Mouse (Mus musculus) neural tube, embryonic 15.5 days (tissue): ENCODE data around the gene Rogdi. TPM values are rescaled to one million over a fixed set of nuclear protein-coding genes. Genes with fewer than 3 reads are reported as not detected.

Experiments
- ATAC-seq: fragments of 200-750 bp; cut with Nextera tagmentation; 2 replicates; pipeline ENCODE4 v1.8.0; 2017; ENCODE audit warnings: mild to moderate bottlenecking, moderate TSS enrichment, moderate library complexity; ENCODE audit not compliant: low FRiP score
- H3K27ac ChIP-seq: fragments of 300-500 bp; sonication (generic); replicated peaks from 2 replicates; pipeline ENCODE4 v1.5.1; 2015; ENCODE audit warnings: mild to moderate bottlenecking, inconsistent platforms
- H3K27me3 ChIP-seq: fragments of 300-500 bp; sonication (generic); replicated peaks from 2 replicates; pipeline ENCODE4 v1.6.1; 2015; ENCODE audit warnings: inconsistent platforms
- H3K36me3 ChIP-seq: fragments of 300-500 bp; sonication (generic); 2 replicates; pipeline ENCODE4 v1.6.1; 2015; ENCODE audit warnings: inconsistent platforms
- H3K4me1 ChIP-seq: fragments of 300-500 bp; sonication (generic); 2 replicates; pipeline ENCODE4 v1.6.1; 2015; ENCODE audit warnings: inconsistent platforms
- H3K4me2 ChIP-seq: fragments of 300-500 bp; sonication (generic); 2 replicates; pipeline ENCODE4 v1.6.1; 2015; ENCODE audit warnings: inconsistent platforms, mild to moderate bottlenecking, moderate library complexity
- H3K4me3 ChIP-seq: fragments of 300-500 bp; sonication (generic); replicated peaks from 2 replicates; pipeline ENCODE4 v1.5.1; 2015; ENCODE audit warnings: mild to moderate bottlenecking, inconsistent platforms
- H3K9ac ChIP-seq: fragments of 300-500 bp; sonication (generic); replicated peaks from 2 replicates; pipeline ENCODE4 v1.6.1; 2015; ENCODE audit warnings: mild to moderate bottlenecking, inconsistent platforms
- H3K9me3 ChIP-seq: fragments of 300-500 bp; sonication (generic); replicated peaks from 2 replicates; pipeline ENCODE4 v1.6.1; 2016; ENCODE audit warnings: inconsistent platforms
- WGBS: fragments of 180-500 bp; shearing (Covaris S2); methylation state at CpG from one replicate; pipeline ENCODE4 v1.1.7; 2015; ENCODE audit warnings: mixed read lengths; 5-methylcytosine and 5-hydroxymethylcytosine counted together
- polyA plus RNA-seq: library from polyadenylated mRNA; unstranded; fragments of >200 nt; fragmentation: Nextera tagmentation; extraction: Ambion mirVana; gene quantifications from 2 replicates; pipeline ENCODE4 v1.2.1, GENCODE M21; 2015

Gene Rogdi
- polyA plus RNA-seq, 1 experiment from 2014 or later = 170 TPM

DNA sequence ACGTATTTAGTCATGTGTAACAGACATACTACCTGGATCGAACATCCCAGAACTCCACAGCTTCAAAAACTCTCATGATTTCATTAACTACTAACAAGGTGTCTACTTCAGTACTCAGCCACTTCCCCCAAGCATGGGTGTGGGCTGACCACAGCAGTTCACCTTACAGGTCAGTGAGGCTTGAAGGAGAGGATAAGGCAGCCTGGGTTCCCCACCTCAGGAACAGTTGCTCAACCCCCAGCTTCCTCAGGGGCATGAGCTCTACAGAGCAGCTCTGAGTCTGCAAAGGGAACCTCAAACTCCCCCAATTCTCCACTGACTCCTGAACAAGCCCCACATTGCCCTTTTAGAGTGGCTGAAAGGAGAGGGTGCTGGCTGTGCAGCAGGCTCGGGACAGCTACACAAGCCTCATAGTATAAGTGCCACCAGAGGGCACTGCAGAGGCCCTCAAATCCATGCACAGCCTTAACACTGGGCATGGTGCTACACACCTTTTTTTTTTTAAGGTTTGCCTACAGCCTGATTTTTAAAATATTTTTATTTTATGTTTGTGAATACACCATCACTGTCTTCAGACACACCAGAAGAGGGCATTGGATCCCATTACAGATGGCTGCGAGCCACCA lies 33.5 kb downstream of the Rogdi start:
- Histone ChIP-seq H3K27ac (no peak overlapping the region), H3K4me1 (no peaks in the 10 kb centered on the region), H3K9me3 (no peaks in the 10 kb centered on the region), H3K9ac (no peak overlapping the region), H3K36me3 (no peaks in the 10 kb centered on the region), H3K27me3 (no peaks in the 10 kb centered on the region), H3K4me3 (no peak overlapping the region), H3K4me2 (no peak overlapping the region)
- ATAC-seq = peak; percentile 53; the same call in 1 of the 2 replicates
- WGBS = 77% methylated on average over 4 of the region's 4 CpGs

DNA sequence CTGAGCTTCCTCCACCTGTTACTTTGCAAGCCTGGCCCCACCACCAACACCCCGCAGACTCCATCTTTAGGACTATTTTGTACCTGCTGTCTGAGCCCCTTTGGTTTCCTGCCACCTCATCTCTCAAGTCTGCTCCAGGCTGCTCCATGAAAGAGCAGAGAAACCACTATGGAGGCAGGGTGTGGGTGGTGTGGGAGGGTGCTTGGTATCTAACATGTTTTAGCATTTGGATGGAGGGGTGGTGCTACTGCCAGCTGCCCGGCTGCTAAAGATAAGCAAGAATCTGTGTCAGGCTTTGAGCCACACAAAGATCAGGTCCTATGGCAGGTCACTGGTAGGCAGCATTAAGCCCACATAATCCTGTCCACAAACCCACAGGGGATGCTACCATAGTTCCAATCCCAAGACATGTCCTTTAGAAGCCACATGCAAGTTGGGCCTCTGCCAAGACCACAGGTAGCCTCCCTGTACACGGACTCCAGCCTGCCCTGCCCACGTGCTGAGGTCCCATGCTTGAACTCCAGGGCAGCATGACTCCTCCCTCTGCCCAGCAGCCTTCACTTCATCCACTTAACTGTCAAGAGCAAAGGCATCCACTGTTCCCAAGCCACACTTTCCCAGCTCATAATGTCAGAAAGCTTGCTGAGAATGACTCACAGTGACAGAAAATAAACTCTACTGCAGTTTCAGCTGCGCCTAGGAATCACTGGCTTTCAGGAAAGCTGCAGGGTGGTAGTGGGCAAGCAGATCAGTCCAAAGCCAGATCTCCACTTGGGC lies 34.9 kb downstream of the Rogdi start:
- Histone ChIP-seq H3K27me3 (no peaks in the 10 kb centered on the region), H3K4me2 (no peak overlapping the region), H3K27ac (no peak overlapping the region), H3K4me3 (no peak overlapping the region), H3K9ac (no peak overlapping the region), H3K4me1 (no peaks in the 10 kb centered on the region), H3K36me3 (no peaks in the 10 kb centered on the region), H3K9me3 (no peaks in the 10 kb centered on the region)
- WGBS = 68% methylated on average over 5 of the region's 5 CpGs
- ATAC-seq = no peak

DNA sequence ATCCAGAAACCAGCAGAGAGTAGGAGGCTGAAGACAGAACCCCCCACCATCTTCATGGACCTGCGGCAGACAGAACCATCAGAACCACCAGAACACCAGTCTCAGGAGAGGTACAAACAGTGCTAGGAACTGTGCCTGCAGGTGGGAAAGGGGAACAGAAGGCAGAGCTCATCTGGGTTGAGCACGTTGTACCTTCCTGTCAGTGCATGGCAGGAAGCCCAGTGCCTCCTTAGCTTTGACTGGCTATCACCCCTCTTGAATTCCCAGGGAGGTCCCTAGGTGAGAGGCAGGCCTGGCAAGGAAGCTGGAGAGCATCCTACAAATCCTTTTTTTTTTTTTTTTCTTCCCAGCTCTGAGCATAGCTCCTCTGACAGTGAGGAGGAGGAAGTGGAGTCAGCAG lies 37.2 kb downstream of the Rogdi start:
- Histone ChIP-seq H3K4me2 (no peak overlapping the region), H3K27me3 (no peaks in the 10 kb centered on the region), H3K9ac (no peak overlapping the region), H3K36me3 (peaks cover 4% of the 10 kb centered on the region; the same call in 1 of the 2 replicates), H3K4me3 (no peak overlapping the region), H3K9me3 (no peaks in the 10 kb centered on the region), H3K4me1 (no peaks in the 10 kb centered on the region), H3K27ac (no peak overlapping the region)
- no peak for ATAC-seq
- 84% methylated on average over 2 of the region's 2 CpGs for WGBS

DNA sequence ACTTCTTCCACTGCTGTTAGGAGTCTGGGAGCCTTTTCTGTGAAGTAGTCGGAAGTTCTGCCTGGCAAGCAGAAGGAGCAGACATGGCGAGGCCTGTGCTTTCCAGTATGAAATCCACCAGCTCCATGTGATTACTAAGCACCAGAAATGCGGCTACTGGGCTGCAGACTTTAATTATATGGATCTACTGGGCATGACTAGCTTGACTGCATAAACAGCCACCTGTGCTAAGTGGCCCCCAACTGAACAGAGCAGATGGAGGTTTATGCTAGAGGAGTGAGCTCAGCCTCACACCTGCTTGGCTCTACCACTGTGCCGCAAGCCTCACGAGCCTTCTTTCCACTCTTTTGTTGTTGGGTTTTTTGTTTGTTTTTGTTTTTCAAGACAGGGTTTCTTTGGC lies 38.8 kb downstream of the Rogdi start:
- 74% methylated on average over 5 of the region's 5 CpGs for WGBS
- ATAC-seq = no peak
- H3K36me3 ChIP-seq = peaks cover 7% of the 10 kb centered on the region
- H3K4me1 ChIP-seq = no peaks in the 10 kb centered on the region
- no peak overlapping the region for H3K9ac ChIP-seq
- H3K4me2 ChIP-seq = no peak overlapping the region
- H3K4me3 ChIP-seq = no peak overlapping the region
- no peaks in the 10 kb centered on the region for H3K27me3 ChIP-seq
- H3K27ac ChIP-seq = no peak overlapping the region
- no peaks in the 10 kb centered on the region for H3K9me3 ChIP-seq

DNA sequence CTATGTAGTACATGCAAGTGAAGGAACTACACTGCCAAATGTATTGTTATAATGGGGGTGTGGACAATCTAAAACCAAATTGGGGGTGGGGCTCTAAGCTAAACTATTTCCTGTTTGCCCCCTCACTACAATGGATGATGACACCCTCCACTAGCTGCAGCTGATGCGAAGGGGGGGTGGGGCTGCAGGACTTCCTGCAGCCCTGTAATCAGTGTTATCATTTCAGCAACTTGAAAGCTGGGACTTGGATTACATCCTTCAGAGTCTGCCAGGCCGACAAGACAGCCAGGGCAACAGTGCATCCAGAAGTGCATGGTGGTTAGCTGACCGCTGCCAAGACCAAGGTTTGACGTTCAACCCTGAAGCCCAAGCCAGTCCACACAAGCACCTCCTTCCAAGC lies 41.7 kb downstream of the Rogdi start:
- WGBS = 84% methylated on average over 4 of the region's 4 CpGs

DNA sequence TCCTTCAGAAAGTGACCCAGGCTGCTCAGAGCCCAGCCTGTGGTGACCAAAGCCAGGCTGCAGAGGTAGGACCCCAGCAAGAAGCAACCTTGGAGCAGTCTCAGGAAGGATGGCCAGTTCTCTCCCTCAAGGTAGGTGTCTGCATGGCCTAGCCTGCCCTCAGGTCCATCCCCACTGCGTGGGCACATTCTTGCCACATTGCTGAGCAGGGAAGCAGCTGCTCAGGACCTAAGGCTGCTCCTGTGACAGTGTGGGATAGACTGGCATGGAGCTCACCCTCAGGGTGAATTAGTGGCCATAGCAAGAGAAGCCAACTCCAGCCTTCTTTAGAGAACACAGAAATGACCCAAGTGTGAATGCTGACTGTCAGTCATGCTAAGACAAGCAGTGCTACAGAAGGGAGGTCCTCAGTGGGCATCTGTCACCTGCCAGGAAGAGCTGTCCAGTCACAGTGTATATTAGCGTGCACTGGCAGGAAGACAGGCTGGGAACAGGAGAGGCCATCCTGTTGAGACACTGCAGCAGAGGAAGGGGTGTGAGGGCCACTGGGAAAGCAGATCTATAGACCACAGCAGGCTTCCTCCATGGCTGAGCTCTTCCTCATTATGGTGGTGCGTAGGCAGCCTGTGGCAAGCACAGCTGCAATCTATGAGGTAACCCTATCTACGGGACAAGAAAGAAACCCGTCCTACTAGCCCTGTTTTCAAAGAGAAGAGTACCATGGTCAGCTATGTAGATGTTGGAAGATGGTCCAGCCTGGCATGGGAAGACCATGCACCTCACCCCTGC lies 44.1 kb downstream of the Rogdi start:
- Histone ChIP-seq H3K4me3 (no peak overlapping the region), H3K4me1 (peaks cover 14% of the 10 kb centered on the region), H3K27ac (no peak overlapping the region), H3K9me3 (no peaks in the 10 kb centered on the region), H3K9ac (no peak overlapping the region), H3K4me2 (no peak overlapping the region), H3K36me3 (peaks cover 24% of the 10 kb centered on the region), H3K27me3 (no peaks in the 10 kb centered on the region)
- 86% methylated on average over 5 of the region's 5 CpGs for WGBS
- ATAC-seq = no peak

More for the DNA sequence above, 41.7 kb downstream of the Rogdi start:
- H3K9me3 ChIP-seq = no peaks in the 10 kb centered on the region
- H3K4me1 ChIP-seq = no peaks in the 10 kb centered on the region
- no peaks in the 10 kb centered on the region for H3K27me3 ChIP-seq
- H3K4me3 ChIP-seq = no peak overlapping the region
- no peak overlapping the region for H3K27ac ChIP-seq
- no peak for ATAC-seq
- no peak overlapping the region for H3K4me2 ChIP-seq
- H3K9ac ChIP-seq = no peak overlapping the region
- peaks cover 24% of the 10 kb centered on the region for H3K36me3 ChIP-seq

DNA sequence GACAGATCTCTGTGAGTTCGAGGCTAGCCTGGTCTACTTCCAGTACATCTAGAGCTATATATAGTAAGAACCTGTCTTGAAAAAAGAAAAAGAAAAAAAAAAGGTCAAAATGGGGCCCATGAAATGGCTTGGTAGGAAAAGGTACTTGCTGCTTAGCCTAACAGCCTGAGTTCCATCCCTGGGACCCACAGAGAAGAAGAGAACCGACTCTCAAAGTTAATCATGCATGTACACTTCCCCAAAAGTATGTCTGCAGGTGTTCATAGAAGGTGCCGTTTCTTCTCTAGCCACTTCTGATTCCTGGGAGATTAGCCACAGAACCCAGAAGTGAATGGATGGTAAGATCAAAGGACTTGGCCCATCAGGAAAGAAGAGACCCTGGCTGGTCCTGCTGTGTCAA lies 44.9 kb downstream of the Rogdi start:
- no peak overlapping the region for H3K9ac ChIP-seq
- peaks cover 14% of the 10 kb centered on the region for H3K4me1 ChIP-seq
- no peak overlapping the region for H3K4me2 ChIP-seq
- no peak for ATAC-seq
- no peak overlapping the region for H3K4me3 ChIP-seq
- 82% methylated on average over 3 of the region's 3 CpGs for WGBS
- H3K27me3 ChIP-seq = no peaks in the 10 kb centered on the region
- H3K9me3 ChIP-seq = no peaks in the 10 kb centered on the region
- H3K36me3 ChIP-seq = peaks cover 24% of the 10 kb centered on the region
- H3K27ac ChIP-seq = no peak overlapping the region

DNA sequence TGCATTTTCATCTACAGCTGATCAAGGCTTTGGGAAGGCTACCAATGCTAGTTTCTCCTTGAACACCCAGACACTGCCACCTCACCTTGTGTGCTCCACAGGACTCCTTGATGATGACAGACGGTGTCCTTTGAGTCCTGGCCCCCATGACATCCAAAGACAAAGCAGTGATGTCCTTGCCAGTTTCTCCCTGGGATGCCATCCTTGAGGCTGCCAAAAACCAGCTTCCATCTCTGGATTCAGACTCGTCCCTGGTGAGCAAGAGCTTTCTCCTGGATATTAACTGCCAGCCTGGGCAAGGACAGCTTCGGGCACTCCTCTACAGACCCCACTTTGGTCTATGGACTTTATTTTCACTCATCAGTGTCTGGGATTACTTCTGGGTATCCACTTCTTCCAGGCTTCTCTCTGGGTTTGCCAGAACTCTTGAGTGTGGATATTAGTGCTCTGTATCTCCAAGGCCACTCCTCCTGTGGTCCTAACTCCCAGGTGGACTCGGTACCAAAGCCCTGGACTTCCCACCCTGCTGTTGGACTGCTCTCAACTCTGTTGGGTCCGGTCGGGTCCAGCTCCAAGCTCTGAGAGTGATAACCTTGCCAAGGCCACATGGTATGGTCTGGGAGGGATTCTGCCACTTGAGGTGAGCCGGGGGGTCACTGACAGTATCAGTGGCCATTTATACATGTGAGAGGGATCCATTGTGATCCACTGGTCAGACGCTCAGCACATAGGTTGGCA lies 47.8 kb downstream of the Rogdi start:
- H3K4me2 ChIP-seq = peak overlapping the region; percentile 83
- H3K27ac ChIP-seq = peak overlapping the region; percentile 89; the same call in 1 of the 2 replicates
- H3K27me3 ChIP-seq = no peaks in the 10 kb centered on the region
- peaks cover 39% of the 10 kb centered on the region for H3K4me1 ChIP-seq
- peak overlapping the region; percentile 99 for H3K4me3 ChIP-seq
- H3K9ac ChIP-seq = no peak overlapping the region
- peaks cover 20% of the 10 kb centered on the region; the same call in 1 of the 2 replicates for H3K36me3 ChIP-seq
- 91% methylated on average over 8 of the region's 8 CpGs for WGBS
- no peaks in the 10 kb centered on the region for H3K9me3 ChIP-seq
- no peak for ATAC-seq

DNA sequence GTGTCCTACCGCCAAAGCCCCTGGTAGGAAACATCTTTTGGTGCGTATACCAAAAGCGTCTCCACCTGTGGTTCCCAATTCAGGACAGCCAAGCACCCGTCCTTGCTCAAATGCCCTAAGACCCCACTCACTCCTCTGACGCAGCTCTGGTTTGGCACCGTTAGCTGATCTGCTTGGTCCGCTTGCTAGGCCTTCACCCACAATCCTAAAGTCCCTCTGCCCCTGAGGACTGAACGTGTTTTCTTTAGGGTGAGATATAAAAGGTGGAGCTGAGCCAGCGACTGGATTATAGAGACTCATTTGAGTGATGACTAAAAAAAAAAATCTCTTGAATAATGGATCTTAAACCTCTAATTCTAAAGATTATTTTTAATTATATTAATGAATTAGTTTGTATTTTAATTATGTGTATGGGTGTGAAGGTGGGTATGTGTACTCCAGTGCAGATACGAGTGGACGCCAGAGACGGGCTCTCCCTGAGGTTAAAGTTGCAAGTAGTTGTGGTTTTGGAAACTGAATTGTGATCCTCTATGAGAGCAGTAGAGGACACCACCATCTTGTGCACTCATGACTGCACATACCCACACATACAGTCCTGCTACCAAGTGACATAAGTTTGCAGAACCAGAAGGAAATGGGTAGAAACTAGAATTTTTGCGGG lies 48.5 kb downstream of the Rogdi start:
- Histone ChIP-seq H3K27me3 (no peaks in the 10 kb centered on the region), H3K36me3 (peaks cover 25% of the 10 kb centered on the region; the same call in 1 of the 2 replicates), H3K4me1 (peaks cover 44% of the 10 kb centered on the region), H3K27ac (peak overlapping the region; percentile 89), H3K4me3 (peak overlapping the region; percentile 99), H3K4me2 (peak overlapping the region; percentile 83), H3K9ac (peak overlapping the region; percentile 95), H3K9me3 (no peaks in the 10 kb centered on the region)
- peak; percentile 17; the same call in 1 of the 2 replicates for ATAC-seq
- WGBS = 22% methylated on average over 13 of the region's 13 CpGs

DNA sequence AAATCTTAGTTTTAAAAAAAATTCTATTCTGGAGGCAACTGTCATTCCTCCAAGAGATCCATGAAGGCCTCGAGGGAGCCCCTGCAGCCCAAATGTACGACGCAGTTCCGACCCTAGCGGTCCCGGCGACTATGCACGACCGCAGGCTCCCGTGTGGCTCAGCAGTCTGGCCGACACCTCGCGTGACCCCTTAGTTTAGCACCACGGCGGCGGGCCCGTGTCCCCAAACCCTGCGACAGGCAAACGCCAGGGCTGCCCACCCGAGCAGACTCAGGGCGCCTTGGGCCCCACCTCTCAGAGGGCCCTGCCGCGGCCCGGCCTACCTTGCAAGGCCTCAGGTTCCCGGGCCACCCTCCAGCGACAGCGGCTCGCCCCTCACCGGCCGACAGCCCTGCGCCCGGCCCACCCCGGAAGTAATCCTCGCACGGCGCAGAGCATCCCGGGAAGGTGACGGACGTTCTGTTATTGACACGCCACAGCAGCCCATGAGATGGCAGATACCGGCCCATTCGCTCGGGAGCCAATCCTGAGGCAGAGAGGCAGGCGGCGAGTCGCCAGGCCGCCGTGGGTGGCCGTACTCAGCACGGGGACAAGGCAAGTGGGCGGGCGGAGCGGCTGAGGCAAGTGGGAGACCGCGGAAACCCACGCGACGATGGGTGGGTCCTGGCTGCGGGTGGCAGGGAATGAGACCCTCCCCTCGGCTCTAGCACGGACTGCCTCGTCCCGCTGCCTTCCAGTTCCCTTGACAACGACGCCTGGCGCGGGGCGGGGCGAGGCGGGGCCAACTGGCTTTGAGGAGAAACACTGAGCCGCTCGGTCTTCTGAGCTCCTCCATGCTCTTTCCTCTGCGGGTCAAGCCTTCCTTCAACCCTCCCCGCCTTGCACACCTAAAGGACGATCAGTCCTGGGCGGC lies 49.3 kb downstream of the Rogdi start, which contains the start of gene Anks3:
Gene Anks3 (minus strand): TSS at position 409 of the 913 bp plus-strand sequence.
- H3K9me3 ChIP-seq = no peaks in the 10 kb centered on the region
- peak within 1 kb of the TSS; percentile 83 for H3K4me2 ChIP-seq
- peak; percentile 98 for ATAC-seq
- H3K4me3 ChIP-seq = peak within 1 kb of the TSS; percentile 99
- H3K27ac ChIP-seq = peak within 1 kb of the TSS; percentile 89
- H3K9ac ChIP-seq = peak within 1 kb of the TSS; percentile 95
- peaks cover 44% of the 10 kb centered on the region for H3K4me1 ChIP-seq
- peaks cover 21% of the 10 kb centered on the region; the same call in 1 of the 2 replicates for H3K36me3 ChIP-seq
- H3K27me3 ChIP-seq = no peaks in the 10 kb centered on the region
- under 1% methylated on average over 76 of the region's 76 CpGs for WGBS
